Mouse (Mus musculus) bone marrow macrophage, adult 2 months (primary cell): ENCODE measurements around the gene Lipc.

Experiments used
- CTCF ChIP-seq: IDR thresholded peaks from 2 replicates; pipeline ENCODE4 v1.5.1; 2012; ENCODE audit warnings: low read depth, mild to moderate bottlenecking, low read length, moderate library complexity
- POLR2A ChIP-seq: IDR thresholded peaks from 2 replicates; pipeline ENCODE4 v1.6.1; 2012; ENCODE audit warnings: mild to moderate bottlenecking, low read depth, low read length, borderline replicate concordance

- TF ChIP-seq POLR2A = no peak
- TF ChIP-seq CTCF = no peak
These were observed 14.3 kb upstream of the Lipc start for GRCm38 (mm10) chr9:70965999-70966994.
